Mouse (Mus musculus): Measurements from ENCODE around the gene Ybx1.

Gene Ybx1

GRCm38 (mm10) chr4:119238661-119239060, 55.7 kb downstream of the Ybx1 start:
- no peak for DNase-seq (ENCODE audit: extremely low read depth, low read depth, low spot score)

- DNase-seq (ENCODE audit: extremely low read depth, low read depth, low spot score) = no peak
These were observed 60.1 kb downstream of the Ybx1 start for GRCm38 (mm10) chr4:119234348-119234747.

- no peak for DNase-seq (ENCODE audit: extremely low read depth, low read depth, low spot score)
These were observed 61.0 kb downstream of the Ybx1 start for GRCm38 (mm10) chr4:119233256-119233901.

GRCm38 (mm10) chr4:119232410-119233255, 61.8 kb downstream of the Ybx1 start, which contains the start of the genes AU022252 and P3h1:
AU022252 (minus strand) TSS chr4:119232712.
P3h1 (plus strand) TSS chr4:119232915.
- peak; percentile 83 for DNase-seq (ENCODE audit: extremely low read depth, low read depth, low spot score)

All from fat pad, adult 2 months (tissue).